Mouse (Mus musculus) thymus, adult 18-20 months (tissue): ENCODE data around the gene Neo1.

Experiments
- DNase-seq, 2 experiments: peaks; one replicate each; pipeline ENCODE4 v3.0.0; 2022; ENCODE audit warnings: mixed read lengths in 2 of 2

Gene Neo1

GRCm38 (mm10) chr9:59036159-59036731 is at the start of gene Neo1:
Neo1 (minus strand) TSS chr9:59036441.
- DNase-seq: peak; percentile 5 to 16

GRCm38 (mm10) chr9:59075632-59076031 is 39.4 kb upstream of the Neo1 start:
- DNase-seq: no peak

- no peak for DNase-seq
Measured at GRCm38 (mm10) chr9:59073887-59074286, 37.6 kb upstream of the Neo1 start.

- no peak for DNase-seq
Measured at GRCm38 (mm10) chr9:59072076-59072777, 36.0 kb upstream of the Neo1 start.

GRCm38 (mm10) chr9:59071220-59071977 is 35.2 kb upstream of the Neo1 start:
- DNase-seq: no peak

GRCm38 (mm10) chr9:59070216-59070615 is 34.0 kb upstream of the Neo1 start:
- no peak for DNase-seq

- no peak for DNase-seq
Measured at GRCm38 (mm10) chr9:59065616-59066301, 29.5 kb upstream of the Neo1 start.

GRCm38 (mm10) chr9:59062409-59062808 is 26.2 kb upstream of the Neo1 start:
- no peak for DNase-seq

- DNase-seq: no peak
Measured at GRCm38 (mm10) chr9:59060026-59060605, 23.9 kb upstream of the Neo1 start.

- no peak for DNase-seq
Measured at GRCm38 (mm10) chr9:59059158-59059557, 22.9 kb upstream of the Neo1 start.

- no peak for DNase-seq
Measured at GRCm38 (mm10) chr9:59058060-59058459, 21.8 kb upstream of the Neo1 start.

GRCm38 (mm10) chr9:59056281-59056680 is 20.0 kb upstream of the Neo1 start:
- DNase-seq: no peak

GRCm38 (mm10) chr9:59041805-59042204 is 5.6 kb upstream of the Neo1 start:
- no peak for DNase-seq

- peak in 1 of 2 experiments; percentile 2 for DNase-seq
Measured at GRCm38 (mm10) chr9:59036732-59037341, 596 bp upstream of the Neo1 start.

- DNase-seq: peak in 1 of 2 experiments; percentile 1
Measured at GRCm38 (mm10) chr9:59035342-59036158, 691 bp downstream of the Neo1 start.

GRCm38 (mm10) chr9:59034836-59035235 is 1.4 kb downstream of the Neo1 start:
- no peak for DNase-seq

- no peak for DNase-seq
Measured at GRCm38 (mm10) chr9:59033492-59033891, 2.7 kb downstream of the Neo1 start.

- DNase-seq: no peak
Measured at GRCm38 (mm10) chr9:59024245-59024844, 11.9 kb downstream of the Neo1 start.

GRCm38 (mm10) chr9:59016060-59016719 is 20.1 kb downstream of the Neo1 start:
- no peak for DNase-seq

- no peak for DNase-seq
Measured at GRCm38 (mm10) chr9:59013365-59013764, 22.9 kb downstream of the Neo1 start.
